Mouse (Mus musculus) large intestine, adult 2 months (tissue): ENCODE data around the gene Rassf3. TPM values are rescaled to one million over a fixed set of nuclear protein-coding genes. Genes with fewer than 3 reads are reported as not detected.

ENCODE experiments used
- DNase-seq: peaks from one replicate; pipeline ENCODE4 v3.0.0-alpha.2; 2012; ENCODE audit warnings: low read depth, low spot score
- WGBS: fragments of 180-500 bp; shearing (Covaris S2); methylation state at CpG from one replicate; pipeline ENCODE4 v1.1.7; 2018; 5-methylcytosine and 5-hydroxymethylcytosine counted together
- polyA plus RNA-seq: library from polyadenylated mRNA; depleted of rRNA; stranded (reverse); fragments of >200 nt; gene quantifications from 2 replicates; pipeline ENCODE4 v1.2.3, GENCODE M21; 2012; rRNA removed

Rassf3 gene
- polyA plus RNA-seq, 1 experiment = 31.0 TPM

GRCm38 (mm10) chr10:121376530-121377271 lies 99.4 kb downstream of the Rassf3 start:
- DNase-seq = peak; percentile 73
- WGBS = 42% methylated on average over 24 of the region's 24 CpGs

- DNase-seq = no peak
- WGBS = 78% methylated on average over 24 of the region's 24 CpGs
These were observed 100.3 kb downstream of the Rassf3 start for GRCm38 (mm10) chr10:121375649-121376493.

- 81% methylated on average over 17 of the region's 17 CpGs for WGBS
- DNase-seq = no peak
These were observed 101.2 kb downstream of the Rassf3 start for GRCm38 (mm10) chr10:121374693-121375620.

- 83% methylated on average over 12 of the region's 12 CpGs for WGBS
- no peak for DNase-seq
These were observed 102.1 kb downstream of the Rassf3 start for GRCm38 (mm10) chr10:121374013-121374412.

GRCm38 (mm10) chr10:121370777-121371176 lies 105.4 kb downstream of the Rassf3 start:
- DNase-seq = no peak

GRCm38 (mm10) chr10:121368783-121369465 lies 107.2 kb downstream of the Rassf3 start:
- WGBS = 76% methylated on average over 18 of the region's 18 CpGs
- DNase-seq = no peak

More at GRCm38 (mm10) chr10:121370777-121371176, 105.4 kb downstream of the Rassf3 start:
- 94% methylated on average over 6 of the region's 6 CpGs for WGBS

- WGBS = 84% methylated on average over 9 of the region's 9 CpGs
- DNase-seq = no peak
These were observed 108.4 kb downstream of the Rassf3 start for GRCm38 (mm10) chr10:121367780-121368179.

GRCm38 (mm10) chr10:121367271-121367670 lies 108.9 kb downstream of the Rassf3 start:
- WGBS = 92% methylated on average over 13 of the region's 13 CpGs
- no peak for DNase-seq

GRCm38 (mm10) chr10:121365781-121366272 lies 110.3 kb downstream of the Rassf3 start:
- 10% methylated on average over 9 of the region's 9 CpGs for WGBS

GRCm38 (mm10) chr10:121364801-121365564 lies 111.2 kb downstream of the Rassf3 start, which contains the start of gene Gns:
Gene Gns (plus strand): TSS chr10:121365090.
- DNase-seq = no peak
- under 1% methylated on average over 72 of the region's 72 CpGs for WGBS

More at GRCm38 (mm10) chr10:121365781-121366272, 110.3 kb downstream of the Rassf3 start:
- DNase-seq = no peak

- DNase-seq = no peak
- WGBS = 24% methylated on average over 15 of the region's 15 CpGs
These were observed 111.8 kb downstream of the Rassf3 start for GRCm38 (mm10) chr10:121364306-121364705.

GRCm38 (mm10) chr10:121363201-121363600 lies 112.9 kb downstream of the Rassf3 start:
- 83% methylated on average over 8 of the region's 8 CpGs for WGBS
- no peak for DNase-seq

GRCm38 (mm10) chr10:121360358-121360757 lies 115.8 kb downstream of the Rassf3 start:
- WGBS = 91% methylated on average over 2 of the region's 2 CpGs

More at GRCm38 (mm10) chr10:121360358-121360757, 115.8 kb downstream of the Rassf3 start:
- no peak for DNase-seq

Other genes with a start within 250 kb of the Rassf3 start
- gene Tbc1d30, start 125.1 kb downstream of the Rassf3 start, polyA plus RNA-seq = 3.5 and 5.6 TPM in 2 replicates
- gene Gns, start 111.3 kb downstream of the Rassf3 start, polyA plus RNA-seq = 36.3 and 55.4 TPM in 2 replicates
- gene Tbk1, start 110.4 kb upstream of the Rassf3 start, polyA plus RNA-seq = 11.0 and 21.2 TPM in 2 replicates
- 39.0 and 63.8 TPM in 2 replicates for gene Xpot, start 150.0 kb upstream of the Rassf3 start, polyA plus RNA-seq
- 0.16 and 0.29 TPM in 2 replicates for gene D930020B18Rik, start 165.2 kb upstream of the Rassf3 start, polyA plus RNA-seq